Mouse (Mus musculus): ENCODE measurements around the gene Cbx2. TPM values are rescaled to one million over a fixed set of nuclear protein-coding genes. Genes with fewer than 3 reads are reported as not detected.
A peak's percentile ranks its signal among the peaks of the same experiment; 100 is the strongest.

Gene Cbx2
- total RNA-seq, 2 experiments from 2014 or later, result 3.2 to 3.9 TPM

- intact Hi-C loops (cut with DNase I), result no loop called here
- no peak for DNase-seq
These were observed 15.0 kb upstream of the Cbx2 start for GRCm38 (mm10) chr11:119007461-119008456.

GRCm38 (mm10) chr11:119014455-119014854 lies 8.3 kb upstream of the Cbx2 start:
- no peak for DNase-seq
- intact Hi-C loops (cut with DNase I), result no loop called here

- no peak for DNase-seq
- intact Hi-C loops (cut with DNase I), result no loop called here
These were observed 5.3 kb upstream of the Cbx2 start for GRCm38 (mm10) chr11:119017506-119017905.

GRCm38 (mm10) chr11:119021180-119021579 lies 1.6 kb upstream of the Cbx2 start:
- intact Hi-C loops (cut with DNase I), result no loop called here

GRCm38 (mm10) chr11:119022068-119022894 lies 481 bp upstream of the Cbx2 start:
- no peak for DNase-seq
- intact Hi-C loops (cut with DNase I), result no loop called here

More at GRCm38 (mm10) chr11:119021180-119021579, 1.6 kb upstream of the Cbx2 start:
- no peak for DNase-seq

- intact Hi-C loops (cut with DNase I), result no loop called here
- DNase-seq, result no peak
These were observed 836 bp downstream of the Cbx2 start for GRCm38 (mm10) chr11:119023616-119023980.

GRCm38 (mm10) chr11:119024260-119024659 lies 1.5 kb downstream of the Cbx2 start:
- intact Hi-C loops (cut with DNase I), result no loop called here

GRCm38 (mm10) chr11:119026203-119026602 lies 3.4 kb downstream of the Cbx2 start:
- peak; percentile 57 to 61 for DNase-seq
- intact Hi-C loops (cut with DNase I), result no loop called here

More at GRCm38 (mm10) chr11:119024260-119024659, 1.5 kb downstream of the Cbx2 start:
- DNase-seq, result no peak

GRCm38 (mm10) chr11:119033874-119034558 lies 11.3 kb downstream of the Cbx2 start:
- DNase-seq, result peak; percentile 89 to 91
- intact Hi-C loops (cut with DNase I), result loop anchor here (1.0 kb wide), 2 partner anchors 92 to 156 kb away; no protein-coding TSS in a partner anchor

- intact Hi-C loops (cut with DNase I), result loop anchor here (1.0 kb wide), 2 partner anchors 92 to 156 kb away; no protein-coding TSS in a partner anchor
- DNase-seq, result no peak
These were observed 11.9 kb downstream of the Cbx2 start for GRCm38 (mm10) chr11:119034635-119035034.

- peak in 1 of 2 experiments; percentile 4 for DNase-seq
- intact Hi-C loops (cut with DNase I), result no loop called here
These were observed 12.4 kb downstream of the Cbx2 start for GRCm38 (mm10) chr11:119035094-119035685.

- DNase-seq, result no peak
These were observed 13.0 kb downstream of the Cbx2 start for GRCm38 (mm10) chr11:119035686-119036165.

GRCm38 (mm10) chr11:119036447-119036846 lies 13.7 kb downstream of the Cbx2 start:
- intact Hi-C loops (cut with DNase I), result no loop called here
- no peak for DNase-seq

More at GRCm38 (mm10) chr11:119035686-119036165, 13.0 kb downstream of the Cbx2 start:
- intact Hi-C loops (cut with DNase I), result no loop called here

- intact Hi-C loops (cut with DNase I), result no loop called here
- DNase-seq, result peak in 1 of 2 experiments; percentile 40
These were observed 14.4 kb downstream of the Cbx2 start for GRCm38 (mm10) chr11:119036934-119037779.

- intact Hi-C loops (cut with DNase I), result no loop called here
- no peak for DNase-seq
These were observed 15.1 kb downstream of the Cbx2 start for GRCm38 (mm10) chr11:119037780-119038401.

GRCm38 (mm10) chr11:119038744-119039484 lies 16.2 kb downstream of the Cbx2 start:
- DNase-seq, result no peak
- intact Hi-C loops (cut with DNase I), result no loop called here

GRCm38 (mm10) chr11:119039732-119040512 lies 17.2 kb downstream of the Cbx2 start:
- no peak for DNase-seq
- intact Hi-C loops (cut with DNase I), result no loop called here

All from heart, postnatal 36 days (tissue).